Mouse (Mus musculus) thymus, adult 2 months (tissue): ENCODE measurements around the gene Klf9. TPM values are rescaled to one million over a fixed set of nuclear protein-coding genes. Genes with fewer than 3 reads are reported as not detected.

Source experiments
- DNase-seq: peaks from one replicate; pipeline ENCODE4 v3.0.0; 2021
- H3K27ac ChIP-seq: fragments of 200-500 bp; 2 replicates; pipeline ENCODE4 v1.5.1; 2012; ENCODE audit warnings: low read length, control low read depth; ENCODE audit not compliant: control insufficient read depth, insufficient read depth
- H3K27me3 ChIP-seq: fragments of 200-500 bp; 2 replicates; pipeline ENCODE4 v1.6.1; 2012; ENCODE audit warnings: mild to moderate bottlenecking, low read length, moderate library complexity, mixed read lengths; ENCODE audit not compliant: control insufficient read depth, insufficient read depth
- H3K36me3 ChIP-seq: fragments of 200-500 bp; 2 replicates; pipeline ENCODE4 v1.6.1; 2012; ENCODE audit warnings: mild to moderate bottlenecking, low read length, moderate library complexity; ENCODE audit not compliant: control insufficient read depth, insufficient read depth
- H3K4me1 ChIP-seq: fragments of 200-500 bp; replicated peaks from 2 replicates; pipeline ENCODE4 v1.6.1; 2012; ENCODE audit warnings: low read length; ENCODE audit not compliant: control insufficient read depth, insufficient read depth
- H3K4me3 ChIP-seq: fragments of 200-500 bp; 2 replicates; pipeline ENCODE4 v1.5.1; 2012; ENCODE audit warnings: mild to moderate bottlenecking, low read length, control low read depth, moderate library complexity; ENCODE audit not compliant: control insufficient read depth, insufficient read depth
- CTCF ChIP-seq: fragments of 200-500 bp; IDR thresholded peaks from 2 replicates; pipeline ENCODE4 v1.5.1; 2012; ENCODE audit warnings: mild to moderate bottlenecking, control low read depth, low read length, moderate library complexity, borderline replicate concordance; ENCODE audit not compliant: control insufficient read depth, poor library complexity, insufficient read depth; ENCODE audit errors: extremely low read depth
- POLR2A ChIP-seq: fragments of 200-500 bp; IDR thresholded peaks from 2 replicates; pipeline ENCODE4 v1.6.1; 2012; ENCODE audit warnings: mild to moderate bottlenecking, low read length, control low read depth, moderate library complexity; ENCODE audit not compliant: control insufficient read depth, poor library complexity, insufficient read depth; ENCODE audit errors: extremely low read depth
- WGBS: fragments of 180-500 bp; shearing (Covaris S2); methylation state at CpG from one replicate; pipeline ENCODE4 v1.1.7; 2018; 5-methylcytosine and 5-hydroxymethylcytosine counted together
- polyA plus RNA-seq: library from polyadenylated mRNA; depleted of rRNA; stranded (reverse); fragments of >200 nt; gene quantifications from 2 replicates; pipeline ENCODE4 v1.2.3, GENCODE M21; 2012

Klf9 gene
- polyA plus RNA-seq, 1 experiment = 6.9 TPM

- Histone ChIP-seq H3K4me3 (no peak overlapping the region), H3K4me1 (no peaks in the 10 kb centered on the region), H3K27me3 (no peaks in the 10 kb centered on the region), H3K27ac (no peak overlapping the region), H3K36me3 (no peaks in the 10 kb centered on the region)
- no peak for DNase-seq
- TF ChIP-seq POLR2A (no peak), CTCF (no peak)
- 95% methylated on average over 6 of the region's 6 CpGs for WGBS
Observed at GRCm38 (mm10) chr19:23162877-23163276, 21.9 kb downstream of the Klf9 start.

- no peak for DNase-seq
- Histone ChIP-seq H3K36me3 (no peaks in the 10 kb centered on the region), H3K4me3 (no peak overlapping the region), H3K27ac (no peak overlapping the region), H3K4me1 (no peaks in the 10 kb centered on the region), H3K27me3 (no peaks in the 10 kb centered on the region)
- no peak for TF ChIP-seq CTCF
- 87% methylated on average over 3 of the region's 3 CpGs for WGBS
Observed at GRCm38 (mm10) chr19:23163361-23163760, 22.3 kb downstream of the Klf9 start.

GRCm38 (mm10) chr19:23164651-23165240, 23.7 kb downstream of the Klf9 start:
- DNase-seq = no peak
- no peaks in the 10 kb centered on the region for H3K27me3 ChIP-seq
- TF ChIP-seq CTCF = no peak
- TF ChIP-seq POLR2A = no peak
- no peak overlapping the region for H3K27ac ChIP-seq
- 96% methylated on average over 16 of the region's 16 CpGs for WGBS
- no peaks in the 10 kb centered on the region for H3K4me1 ChIP-seq
- H3K36me3 ChIP-seq = no peaks in the 10 kb centered on the region
- H3K4me3 ChIP-seq = no peak overlapping the region

- Histone ChIP-seq H3K27ac (no peak overlapping the region), H3K27me3 (no peaks in the 10 kb centered on the region), H3K4me1 (no peaks in the 10 kb centered on the region), H3K4me3 (no peak overlapping the region), H3K36me3 (no peaks in the 10 kb centered on the region)
- DNase-seq = no peak
- TF ChIP-seq POLR2A (no peak), CTCF (no peak)
- 91% methylated on average over 11 of the region's 11 CpGs for WGBS
Observed at GRCm38 (mm10) chr19:23166550-23167284, 25.7 kb downstream of the Klf9 start.

GRCm38 (mm10) chr19:23168899-23169658, 28.1 kb downstream of the Klf9 start:
- H3K36me3 ChIP-seq = no peaks in the 10 kb centered on the region
- no peaks in the 10 kb centered on the region for H3K4me1 ChIP-seq
- H3K4me3 ChIP-seq = no peak overlapping the region
- no peaks in the 10 kb centered on the region for H3K27me3 ChIP-seq
- WGBS = 93% methylated on average over 5 of the region's 5 CpGs
- no peak for TF ChIP-seq CTCF
- no peak for TF ChIP-seq POLR2A
- DNase-seq = no peak
- H3K27ac ChIP-seq = no peak overlapping the region

GRCm38 (mm10) chr19:23169659-23170050, 28.6 kb downstream of the Klf9 start:
- no peaks in the 10 kb centered on the region for H3K4me1 ChIP-seq
- H3K27ac ChIP-seq = no peak overlapping the region
- 97% methylated on average over 2 of the region's 2 CpGs for WGBS
- H3K36me3 ChIP-seq = no peaks in the 10 kb centered on the region
- H3K27me3 ChIP-seq = no peaks in the 10 kb centered on the region
- H3K4me3 ChIP-seq = no peak overlapping the region
- no peak for DNase-seq
- TF ChIP-seq POLR2A = no peak
- no peak for TF ChIP-seq CTCF

GRCm38 (mm10) chr19:23170476-23170875, 29.4 kb downstream of the Klf9 start:
- no peaks in the 10 kb centered on the region for H3K27me3 ChIP-seq
- no peak overlapping the region for H3K27ac ChIP-seq
- H3K4me1 ChIP-seq = no peaks in the 10 kb centered on the region
- no peak for TF ChIP-seq POLR2A
- TF ChIP-seq CTCF = no peak
- no peak for DNase-seq
- 98% methylated on average over 5 of the region's 5 CpGs for WGBS
- H3K36me3 ChIP-seq = no peaks in the 10 kb centered on the region
- H3K4me3 ChIP-seq = no peak overlapping the region
